Mouse (Mus musculus) heart, embryonic 14.5 days (tissue): Measurements from ENCODE around the gene Col18a1. TPM values are rescaled to one million over a fixed set of nuclear protein-coding genes. Genes with fewer than 3 reads are reported as not detected.

Experiments used
- ATAC-seq: fragments of 200-750 bp; cut with Nextera tagmentation; 2 replicates; pipeline ENCODE4 v1.8.0; 2017; ENCODE audit warnings: low read depth, moderate TSS enrichment; ENCODE audit not compliant: insufficient number of reproducible peaks, insufficient read depth, low FRiP score
- H3K27ac ChIP-seq, 2 experiments: fragments of 200-500 bp in 1 of 2; fragments of 300-500 bp in 1 of 2; sonication (generic) in 1 of 2; replicated peaks in 1 of 2; 2 replicates each; pipeline ENCODE4 v1.5.1; 2012 to 2014; ENCODE audit warnings: low read depth in 2 of 2, low read length in 2 of 2, control low read depth in 1 of 2, mild to moderate bottlenecking in 1 of 2, mixed read lengths in 1 of 2; ENCODE audit not compliant: control insufficient read depth in 1 of 2, insufficient read depth in 1 of 2
- H3K27me3 ChIP-seq: fragments of 300-500 bp; sonication (generic); 2 replicates; pipeline ENCODE4 v1.6.1; 2014; ENCODE audit warnings: mild to moderate bottlenecking, low read length, control low read depth; ENCODE audit not compliant: control insufficient read depth, insufficient read depth
- H3K36me3 ChIP-seq: fragments of 300-500 bp; sonication (generic); 2 replicates; pipeline ENCODE4 v1.6.1; 2014; ENCODE audit warnings: mild to moderate bottlenecking, control low read depth, low read length, mixed read lengths; ENCODE audit not compliant: control insufficient read depth, insufficient read depth
- H3K4me1 ChIP-seq, 2 experiments: fragments of 200-500 bp in 1 of 2; fragments of 300-500 bp in 1 of 2; sonication (generic) in 1 of 2; 2 replicates each; pipeline ENCODE4 v1.6.1; 2012 to 2014; ENCODE audit warnings: low read length in 2 of 2, control low read depth in 1 of 2, mixed read lengths in 1 of 2; ENCODE audit not compliant: control insufficient read depth in 2 of 2, insufficient read depth in 2 of 2
- H3K4me2 ChIP-seq: fragments of 300-500 bp; sonication (generic); 2 replicates; pipeline ENCODE4 v1.6.1; 2014; ENCODE audit warnings: mild to moderate bottlenecking, low read length
- H3K4me3 ChIP-seq, 2 experiments: fragments of 200-500 bp in 1 of 2; fragments of 300-500 bp in 1 of 2; sonication (generic) in 1 of 2; 2 replicates each; pipeline ENCODE4 v1.5.1; 2012 to 2014; ENCODE audit warnings: low read length in 2 of 2, mild to moderate bottlenecking in 2 of 2, control low read depth in 1 of 2, low read depth in 1 of 2, moderate library complexity in 1 of 2; ENCODE audit not compliant: control insufficient read depth in 1 of 2, insufficient read depth in 1 of 2
- H3K9ac ChIP-seq: fragments of 300-500 bp; sonication (generic); 2 replicates; pipeline ENCODE4 v1.6.1; 2014; ENCODE audit warnings: mild to moderate bottlenecking, low read length
- H3K9me3 ChIP-seq: fragments of 300-500 bp; sonication (generic); 2 replicates; pipeline ENCODE4 v1.6.1; 2016; ENCODE audit warnings: low read length, control low read depth; ENCODE audit not compliant: control insufficient read depth
- WGBS: fragments of 180-500 bp; shearing (Covaris S2); extraction: QIAGEN DNeasy Blood & Tissue Kit; methylation state at CpG from one replicate; pipeline ENCODE4 v1.1.7; 2014; 5-methylcytosine and 5-hydroxymethylcytosine counted together
- polyA plus RNA-seq: library from polyadenylated mRNA; unstranded; fragments of >200 nt; fragmentation: Nextera tagmentation; extraction: Ambion mirVana; gene quantifications from 2 replicates; pipeline ENCODE4 v1.2.1, GENCODE M21; 2014

Gene Col18a1
- polyA plus RNA-seq, 1 experiment from 2014 or later = 102 TPM

DNA sequence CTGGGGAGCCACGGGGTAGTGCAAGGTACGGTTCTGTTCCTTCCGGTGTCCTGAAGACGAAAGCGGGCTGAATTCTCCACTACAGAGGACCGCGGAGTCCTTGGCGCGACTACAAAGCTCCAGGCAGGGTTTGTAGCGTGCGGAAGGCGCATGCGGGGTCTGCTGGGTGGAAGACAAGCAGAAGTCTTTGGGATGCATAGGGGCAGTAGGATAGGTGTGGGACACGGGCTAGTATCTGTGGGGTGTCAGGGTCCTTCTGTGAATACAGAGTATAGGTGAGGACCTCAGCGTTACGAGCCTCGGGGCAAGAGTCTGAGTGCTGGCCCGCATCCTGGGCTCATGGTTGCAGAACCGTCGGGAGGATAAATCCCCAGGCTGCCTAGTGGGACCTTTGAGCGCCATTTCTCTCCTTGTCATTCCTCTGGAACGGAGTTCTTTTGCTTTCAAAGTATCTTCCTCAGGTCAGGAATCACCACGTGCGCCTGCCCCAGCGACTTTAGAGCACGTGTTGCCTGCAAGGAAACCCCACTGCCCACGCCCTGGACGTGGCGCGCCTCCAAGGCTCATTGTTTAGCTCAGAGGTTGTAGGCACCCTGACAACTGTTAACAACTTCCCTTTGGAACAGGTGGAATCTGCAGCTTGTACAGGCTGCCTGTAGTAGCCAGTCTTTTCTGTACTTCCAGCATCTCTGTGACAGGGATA lies 132.9 kb downstream of the Col18a1 start:
- peaks cover 7 to 11% of the 10 kb centered on the region in 2 experiments for H3K4me1 ChIP-seq
- peak overlapping the region; percentile 94 for H3K4me2 ChIP-seq
- H3K36me3 ChIP-seq = peaks cover 3% of the 10 kb centered on the region; the same call in 1 of the 2 replicates
- H3K27ac ChIP-seq = no peak overlapping the region
- 0 out of 2 replicates have a peak, but pooled peaks cover 5% of the 10 kb centered on the region for H3K27me3 ChIP-seq
- peak overlapping the region; percentile 65 to 76 for H3K4me3 ChIP-seq
- H3K9ac ChIP-seq = peak overlapping the region; percentile 83
- ATAC-seq = peak; percentile 20; the same call in 1 of the 2 replicates
- H3K9me3 ChIP-seq = no peaks in the 10 kb centered on the region
- WGBS = under 1% methylated on average over 30 of the region's 30 CpGs

DNA sequence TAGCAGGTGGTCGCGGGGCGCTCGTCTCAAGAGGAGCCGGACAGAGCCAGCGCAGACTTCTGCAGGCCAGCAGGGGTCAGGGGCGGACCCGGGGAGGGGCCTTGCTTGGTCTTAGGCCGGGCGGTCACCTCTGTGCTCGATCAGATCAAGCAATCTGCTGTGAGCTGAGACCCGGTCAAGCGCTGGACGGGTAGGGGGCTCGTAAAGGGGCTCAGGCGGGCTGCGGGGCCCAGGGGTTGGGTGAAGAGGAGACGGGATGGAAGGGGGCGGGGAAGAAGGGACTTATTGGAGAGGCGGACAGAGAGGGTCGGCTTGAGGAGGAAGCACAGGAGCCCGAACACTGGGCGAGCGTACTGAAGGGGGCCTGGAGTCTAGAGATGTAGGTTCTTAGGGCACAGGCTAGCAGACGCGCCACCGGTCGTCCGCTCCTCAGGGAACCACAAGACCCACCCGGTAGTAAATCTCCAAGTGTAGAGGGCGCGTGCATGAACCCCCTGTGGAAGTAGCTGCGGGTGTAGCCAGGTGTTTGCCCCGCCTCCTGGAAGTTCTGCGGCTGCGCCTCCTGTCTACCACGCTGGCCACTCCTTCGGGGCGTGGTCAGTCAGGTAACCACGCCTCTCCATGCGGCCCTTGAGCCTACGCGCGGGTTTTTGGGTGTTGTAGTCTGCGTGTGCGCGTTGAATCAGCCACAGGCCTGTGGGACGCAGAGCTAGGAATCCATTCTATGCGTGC lies 133.6 kb downstream of the Col18a1 start:
- peak; percentile 89 for ATAC-seq
- H3K27me3 ChIP-seq = 0 out of 2 replicates have a peak, but pooled peaks cover 5% of the 10 kb centered on the region
- H3K9ac ChIP-seq = peak overlapping the region; percentile 83
- peaks cover 7 to 11% of the 10 kb centered on the region in 2 experiments for H3K4me1 ChIP-seq
- no peaks in the 10 kb centered on the region for H3K36me3 ChIP-seq
- H3K4me3 ChIP-seq = peak overlapping the region; percentile 65 to 76
- H3K4me2 ChIP-seq = peak overlapping the region; percentile 94
- no peaks in the 10 kb centered on the region for H3K9me3 ChIP-seq
- H3K27ac ChIP-seq = peak overlapping the region in 1 of 2 experiments; percentile 57; a peak in 1 of 4 replicates
- under 1% methylated on average over 49 of the region's 49 CpGs for WGBS

DNA sequence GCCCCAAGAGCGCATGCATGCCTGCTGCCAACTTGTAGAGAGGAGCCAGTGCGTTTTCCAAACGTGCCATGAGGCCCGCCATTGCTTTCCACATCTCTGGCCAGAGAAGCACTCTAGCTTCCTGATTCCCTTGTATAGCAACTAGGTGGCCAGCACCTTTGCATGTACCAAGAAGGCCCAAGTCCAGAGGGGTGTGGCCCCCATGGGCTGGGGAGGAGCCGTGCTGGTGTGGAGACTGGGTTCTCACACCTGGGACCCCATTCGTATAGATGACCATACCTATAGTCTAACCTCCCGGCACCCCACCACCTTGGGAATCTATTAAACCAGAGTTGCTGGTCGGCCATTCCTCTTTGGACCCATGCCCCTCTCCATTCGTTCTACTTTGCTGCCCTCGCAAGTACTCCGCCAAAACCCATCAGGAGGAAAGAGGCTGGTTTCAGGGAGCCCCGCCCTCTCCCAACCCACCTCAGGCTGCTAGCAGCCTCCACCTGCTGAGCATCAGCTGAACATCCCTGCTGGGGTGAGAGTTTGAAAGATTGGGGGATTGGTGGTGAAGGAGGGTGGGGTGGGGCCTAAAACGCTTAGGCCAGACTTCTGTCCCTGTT lies 134.5 kb downstream of the Col18a1 start, which contains the start of gene Slc19a1:
Gene Slc19a1 (plus strand): TSS at position 474 of the 608 bp plus-strand sequence.
- peak within 1 kb of the TSS in 1 of 2 experiments; percentile 57; a peak in 1 of 4 replicates for H3K27ac ChIP-seq
- H3K27me3 ChIP-seq = 0 out of 2 replicates have a peak, but pooled peaks cover 5% of the 10 kb centered on the region
- 37% methylated on average over 13 of the region's 13 CpGs for WGBS
- peaks cover 7 to 11% of the 10 kb centered on the region in 2 experiments for H3K4me1 ChIP-seq
- H3K36me3 ChIP-seq = no peaks in the 10 kb centered on the region
- no peak for ATAC-seq
- peak within 1 kb of the TSS; percentile 65 to 76 for H3K4me3 ChIP-seq
- peak within 1 kb of the TSS; percentile 83 for H3K9ac ChIP-seq
- no peaks in the 10 kb centered on the region for H3K9me3 ChIP-seq
- H3K4me2 ChIP-seq = peak within 1 kb of the TSS; percentile 94

DNA sequence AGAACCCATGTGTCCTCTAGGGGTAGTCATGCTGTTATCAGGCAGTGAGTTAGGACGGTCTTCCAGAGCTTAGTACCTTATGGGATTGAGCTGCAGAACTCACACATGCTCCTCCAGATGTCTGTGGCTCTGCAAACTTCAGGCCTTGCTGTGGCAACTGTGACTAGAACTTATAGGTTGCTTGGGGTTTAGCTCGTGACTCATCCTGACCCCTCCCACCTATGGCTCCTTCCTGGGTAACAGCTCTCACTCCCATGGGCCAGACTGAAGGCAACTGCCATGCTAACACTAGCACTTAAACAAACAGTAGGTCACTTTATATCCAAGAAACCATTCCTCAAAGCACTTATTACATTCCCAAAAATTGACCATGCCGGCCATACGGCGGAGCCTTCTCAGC lies 135.7 kb downstream of the Col18a1 start:
- ATAC-seq = no peak
- 87% methylated on average over 5 of the region's 5 CpGs for WGBS

DNA sequence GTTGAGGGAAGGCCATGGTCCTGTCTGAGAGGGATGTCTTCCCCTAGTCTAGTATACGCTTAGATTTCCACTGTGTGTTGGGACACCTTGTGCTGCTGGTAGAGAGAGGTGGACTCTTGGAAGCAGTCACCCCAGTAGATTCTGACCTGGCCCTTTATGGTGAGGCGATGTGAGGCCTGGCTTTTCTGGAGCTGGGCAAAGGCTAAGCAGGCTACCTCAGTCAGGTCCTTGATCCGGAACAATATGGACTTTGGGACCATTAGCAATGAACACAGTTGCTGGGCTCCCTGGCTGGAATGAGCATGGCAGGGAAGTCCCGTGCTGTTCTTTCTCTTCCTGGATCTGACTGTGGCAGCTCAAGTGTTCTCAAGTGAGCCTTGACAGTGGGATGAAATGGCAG lies 136.6 kb downstream of the Col18a1 start:
- Histone ChIP-seq H3K4me2 (no peak overlapping the region), H3K4me3 (no peak overlapping the region), H3K9ac (no peak overlapping the region), H3K4me1 (peaks cover 7 to 11% of the 10 kb centered on the region in 2 experiments), H3K9me3 (no peaks in the 10 kb centered on the region), H3K27ac (no peak overlapping the region), H3K36me3 (no peaks in the 10 kb centered on the region), H3K27me3 (0 out of 2 replicates have a peak, but pooled peaks cover 5% of the 10 kb centered on the region)
- ATAC-seq = no peak
- WGBS = 76% methylated on average over 4 of the region's 4 CpGs

More for the DNA sequence above, 135.7 kb downstream of the Col18a1 start:
- H3K4me2 ChIP-seq = no peak overlapping the region
- H3K4me1 ChIP-seq = peaks cover 7 to 11% of the 10 kb centered on the region in 2 experiments
- H3K27ac ChIP-seq = no peak overlapping the region
- H3K27me3 ChIP-seq = 0 out of 2 replicates have a peak, but pooled peaks cover 5% of the 10 kb centered on the region
- H3K4me3 ChIP-seq = no peak overlapping the region
- H3K9ac ChIP-seq = no peak overlapping the region
- no peaks in the 10 kb centered on the region for H3K36me3 ChIP-seq
- H3K9me3 ChIP-seq = no peaks in the 10 kb centered on the region

DNA sequence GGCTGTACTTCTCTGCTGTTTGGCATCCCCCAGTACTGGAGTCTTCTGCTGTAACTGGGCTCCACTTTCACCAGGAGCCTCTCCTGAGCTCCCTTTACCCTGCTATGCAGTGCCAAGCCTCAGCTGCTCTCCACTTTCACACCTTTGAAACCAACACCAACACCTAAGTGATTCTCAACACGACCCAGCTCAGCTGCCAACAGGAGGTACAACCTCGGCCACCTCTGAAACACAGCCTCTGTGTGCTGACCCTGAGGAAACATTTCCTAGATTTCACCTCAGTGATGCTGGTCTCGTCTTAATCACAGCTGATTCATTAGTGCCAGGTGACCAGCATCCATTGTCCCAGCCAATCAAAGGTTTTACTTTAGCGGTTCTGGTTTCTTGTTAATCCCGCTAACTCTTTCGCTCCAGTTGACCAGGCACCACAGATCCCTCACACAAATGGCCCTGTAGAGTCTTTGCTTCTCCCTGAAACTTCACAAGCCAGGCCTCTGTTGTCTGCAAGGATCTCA lies 137.5 kb downstream of the Col18a1 start:
- Histone ChIP-seq H3K27ac (no peak overlapping the region), H3K27me3 (peaks cover 5% of the 10 kb centered on the region; the same call in 1 of the 2 replicates), H3K9me3 (no peaks in the 10 kb centered on the region), H3K36me3 (no peaks in the 10 kb centered on the region), H3K4me3 (no peak overlapping the region), H3K4me1 (peaks cover 4 to 5% of the 10 kb centered on the region in 2 experiments), H3K4me2 (no peak overlapping the region), H3K9ac (no peak overlapping the region)
- 70% methylated on average over 6 of the region's 6 CpGs for whole genome bisulfite sequencing
- no peak for ATAC-seq

DNA sequence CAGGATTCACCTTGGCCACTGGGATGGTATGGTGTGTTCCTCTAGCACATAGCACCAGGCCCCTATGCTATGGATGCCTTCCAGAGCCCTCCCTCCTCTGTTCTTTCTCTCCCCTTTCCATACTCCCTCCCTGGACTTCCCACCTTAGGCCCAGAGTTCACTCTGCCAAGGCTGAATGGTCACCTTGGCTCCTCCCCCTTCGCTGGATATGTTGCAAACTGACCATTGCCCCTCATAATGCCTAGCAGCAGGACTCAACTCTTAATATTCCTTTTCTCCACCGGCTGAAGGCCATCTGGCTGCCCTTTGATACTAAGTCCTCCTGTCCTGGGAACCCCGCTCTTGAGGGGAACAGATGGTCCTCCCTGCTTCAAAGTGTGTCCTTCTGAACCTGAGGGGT lies 139.4 kb downstream of the Col18a1 start:
- no peak for ATAC-seq
- Histone ChIP-seq H3K27me3 (peaks cover 3% of the 10 kb centered on the region; the same call in 1 of the 2 replicates), H3K4me2 (no peak overlapping the region), H3K36me3 (no peaks in the 10 kb centered on the region), H3K4me3 (no peak overlapping the region), H3K27ac (no peak overlapping the region), H3K4me1 (no peaks in the 10 kb centered on the region), H3K9ac (no peak overlapping the region), H3K9me3 (no peaks in the 10 kb centered on the region)
- WGBS = 81% methylated on average over 3 of the region's 3 CpGs
